Mouse (Mus musculus): ENCODE measurements around the gene Unc5b.
"Not testable (repeated sequence)": the region's sequence is repeated elsewhere in the genome, so short reads cannot be mapped to it uniquely, and the experiment has no call there.

The Unc5b gene

GRCm38 (mm10) chr10:60753941-60754340, 77.4 kb downstream of the Unc5b start:
- DNase-seq (ENCODE audit: low read depth): no peak

GRCm38 (mm10) chr10:60753261-60753660, 78.1 kb downstream of the Unc5b start:
- no peak for DNase-seq (ENCODE audit: low read depth)

- DNase-seq (ENCODE audit: low read depth): peak; percentile 97
These were observed 79.1 kb downstream of the Unc5b start, which contains the start of gene Slc29a3 for GRCm38 (mm10) chr10:60752040-60753020. Gene Slc29a3, minus strand, starts transcription at chr10:60752794.

GRCm38 (mm10) chr10:60747667-60748212, 83.6 kb downstream of the Unc5b start:
- no peak for DNase-seq (ENCODE audit: low read depth)

- no peak for DNase-seq (ENCODE audit: low read depth)
These were observed 84.9 kb downstream of the Unc5b start for GRCm38 (mm10) chr10:60746512-60746911.

- peak; percentile 16 for DNase-seq (ENCODE audit: low read depth)
These were observed 86.7 kb downstream of the Unc5b start for GRCm38 (mm10) chr10:60744543-60745290.

GRCm38 (mm10) chr10:60743681-60744080, 87.7 kb downstream of the Unc5b start:
- no peak for DNase-seq (ENCODE audit: low read depth)

- DNase-seq (ENCODE audit: low read depth): no peak
These were observed 88.4 kb downstream of the Unc5b start for GRCm38 (mm10) chr10:60742942-60743341.

- not testable (repeated sequence) for DNase-seq (ENCODE audit: low read depth)
These were observed 89.1 kb downstream of the Unc5b start for GRCm38 (mm10) chr10:60742296-60742695.

- no peak for DNase-seq (ENCODE audit: low read depth)
These were observed 89.9 kb downstream of the Unc5b start for GRCm38 (mm10) chr10:60741435-60741834.

GRCm38 (mm10) chr10:60739619-60740363, 91.6 kb downstream of the Unc5b start:
- DNase-seq (ENCODE audit: low read depth): no peak

GRCm38 (mm10) chr10:60737886-60738640, 93.3 kb downstream of the Unc5b start:
- no peak for DNase-seq (ENCODE audit: low read depth)

- DNase-seq (ENCODE audit: low read depth): no peak
These were observed 94.1 kb downstream of the Unc5b start for GRCm38 (mm10) chr10:60737169-60737728.

GRCm38 (mm10) chr10:60735737-60736136, 95.6 kb downstream of the Unc5b start:
- no peak for DNase-seq (ENCODE audit: low read depth)

- no peak for DNase-seq (ENCODE audit: low read depth)
These were observed 97.9 kb downstream of the Unc5b start for GRCm38 (mm10) chr10:60733471-60733870.

GRCm38 (mm10) chr10:60732397-60732861, 99.0 kb downstream of the Unc5b start:
- no peak for DNase-seq (ENCODE audit: low read depth)

- no peak for DNase-seq (ENCODE audit: low read depth)
These were observed 99.6 kb downstream of the Unc5b start for GRCm38 (mm10) chr10:60731742-60732141.

GRCm38 (mm10) chr10:60727301-60727700, 104.1 kb downstream of the Unc5b start:
- no peak for DNase-seq (ENCODE audit: low read depth)

GRCm38 (mm10) chr10:60726896-60727295, 104.5 kb downstream of the Unc5b start:
- DNase-seq (ENCODE audit: low read depth): no peak

- no peak for DNase-seq (ENCODE audit: low read depth)
These were observed 106.9 kb downstream of the Unc5b start for GRCm38 (mm10) chr10:60724496-60724895.

- no peak for DNase-seq (ENCODE audit: low read depth)
These were observed 108.0 kb downstream of the Unc5b start for GRCm38 (mm10) chr10:60723345-60723744.

Measured in induced T-regulatory cell, adult 2 months (primary cell).